Mouse (Mus musculus) cerebellum, postnatal 10 days (tissue): ENCODE results near the gene Enpp1.

Source experiments
- DNase-seq, 2 experiments: peaks; one replicate each; pipeline ENCODE4 v3.0.0; 2021; ENCODE audit warnings: mixed read lengths in 2 of 2

Enpp1 gene

GRCm38 (mm10) chr10:24595250-24596002, 116.5 kb downstream of the Enpp1 start, which contains the start of gene Ccn2:
TSS of gene Ccn2 (plus strand) at chr10:24595442.
- peak; percentile 49 to 63 for DNase-seq

GRCm38 (mm10) chr10:24593556-24593955, 118.4 kb downstream of the Enpp1 start:
- DNase-seq, result no peak

- no peak for DNase-seq
Observed at GRCm38 (mm10) chr10:24592969-24593368, 119.0 kb downstream of the Enpp1 start.

DNA sequence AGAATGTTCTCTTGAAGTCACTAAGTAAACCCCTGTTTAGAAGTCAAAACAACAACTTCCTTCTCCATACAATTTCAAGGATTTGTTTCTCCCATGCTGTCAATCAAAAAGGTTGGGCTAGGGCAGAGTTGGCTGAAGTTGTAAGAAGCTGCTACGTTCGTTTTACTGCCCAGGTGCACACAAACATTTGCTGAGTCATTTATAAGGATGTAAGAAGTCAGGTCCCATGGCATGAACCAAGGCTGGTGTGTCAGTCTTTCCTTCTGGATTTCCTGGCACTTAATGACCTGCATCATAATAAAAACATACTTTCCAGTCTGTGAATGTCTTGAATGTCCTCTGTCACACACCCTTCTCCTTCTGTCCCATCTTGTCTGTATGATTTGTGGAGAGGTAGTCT, 119.6 kb downstream of the Enpp1 start:
- DNase-seq, result no peak

- no peak for DNase-seq
Observed at GRCm38 (mm10) chr10:24591741-24592140, 120.2 kb downstream of the Enpp1 start.

DNA sequence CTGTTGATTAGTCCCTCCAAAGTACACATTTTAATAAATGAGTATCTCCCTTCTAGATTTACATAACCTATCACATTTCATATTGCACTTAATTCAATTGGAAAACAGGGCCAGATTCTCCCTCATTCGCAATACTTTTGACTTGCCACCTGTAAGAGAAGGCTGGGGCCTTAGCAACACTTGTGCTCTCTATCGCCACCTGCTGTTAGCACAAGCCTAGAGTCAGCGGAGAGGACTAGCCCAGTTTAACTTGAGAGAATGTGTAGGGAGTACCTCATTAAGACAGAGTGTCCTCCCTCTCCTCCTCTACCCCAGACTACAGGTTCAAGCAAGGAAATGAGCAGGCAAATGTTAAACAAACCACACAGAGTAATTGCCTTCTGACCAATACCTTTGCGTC, 120.8 kb downstream of the Enpp1 start:
- DNase-seq, result peak; percentile 90 to 92

DNA sequence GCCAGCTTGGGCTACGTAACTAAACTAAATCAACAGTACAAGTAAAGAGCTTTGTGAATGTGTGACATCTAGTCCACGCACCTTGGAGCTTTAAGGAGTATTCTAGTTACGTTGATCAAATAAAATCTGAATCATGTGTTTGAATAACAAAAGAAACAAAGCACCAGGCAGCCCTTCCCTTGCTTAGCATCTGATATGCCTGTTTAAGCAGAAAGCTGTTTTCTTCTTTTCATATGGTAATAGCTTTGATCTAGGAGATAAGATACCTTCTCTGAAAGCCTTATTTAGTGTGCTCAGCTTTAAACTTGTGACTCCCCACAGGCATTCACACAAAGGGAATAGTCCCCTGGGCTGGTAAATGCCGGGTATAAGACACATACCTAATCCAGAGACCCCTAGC, 121.4 kb downstream of the Enpp1 start:
- no peak for DNase-seq

DNA sequence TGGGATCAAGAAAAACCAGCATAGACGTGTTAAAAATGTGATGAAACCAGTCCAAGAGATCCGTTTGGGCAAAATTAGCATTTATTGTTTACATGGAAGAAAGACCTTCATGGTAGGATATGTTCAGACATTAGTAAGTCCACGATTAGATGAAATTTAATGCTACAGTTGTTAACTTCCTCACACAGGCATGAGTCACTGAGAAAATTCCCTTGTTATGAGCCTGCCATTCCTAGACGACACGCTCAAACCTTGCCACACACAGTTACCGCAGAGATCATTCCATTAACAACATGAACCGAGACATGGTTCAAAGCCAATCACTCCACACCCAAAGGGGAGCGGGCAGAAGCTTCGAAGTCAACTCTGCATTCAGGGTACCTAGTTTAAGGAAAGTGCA, 122.7 kb downstream of the Enpp1 start:
- no peak for DNase-seq

GRCm38 (mm10) chr10:24588824-24589223, 123.1 kb downstream of the Enpp1 start:
- DNase-seq, result no peak
